Mouse (Mus musculus) Patski (cell line): ENCODE measurements at regions not wholly inside any gene's neighbourhood (a gene's known extent, or its start where the extent isn't known, plus 50 kb on each side); places are given as distances from the start of the nearest gene placed in this dataset.

Experiments used
- ATAC-seq: fragments of 100-300 bp; one replicate; pipeline ENCODE4 v1.8.0; 2021
- CTCF ChIA-PET: fragments of 350-600 bp; sonication (Branson Sonifier 250); formaldehyde crosslinking; loops from one replicate; lab custom pipeline; 2022; ENCODE audit warnings: inconsistent platforms; lab: Charles Lee
- POLR2A ChIA-PET: fragments of 350-600 bp; sonication (Branson Sonifier 250); formaldehyde crosslinking; loops from one replicate; lab custom pipeline; 2022; ENCODE audit warnings: antibody characterized with exemption, inconsistent platforms; lab: Charles Lee
- DNase-seq: peaks from one replicate; pipeline ENCODE4 v3.0.0-alpha.2; 2011; ENCODE audit warnings: low read depth, low spot score
- H3K27me3 ChIP-seq: fragments of 371-371 bp; one replicate; pipeline ENCODE4 v1.5.1; 2021
- CTCF ChIP-seq: fragments of 100-300 bp; IDR thresholded peaks from one replicate; pipeline ENCODE4 v1.5.1; 2021
- in situ Hi-C: fragments of 300-500 bp; cut with MboI; formaldehyde crosslinking; loops from 3 replicates; pipeline ENCODE4 v1.11.1; 2018; ENCODE audit warnings: low pct_unique_long_range_greater_than_20kb, mixed read lengths

GRCm38 (mm10) chr2:115511612-115512525, 69.6 kb upstream of the BC052040 start:
- DNase-seq (no peak), ATAC-seq (no peak)
- ChIA-PET POLR2A (no interaction called here), CTCF (interaction anchor here (0.9 to 1.5 kb wide), 2 partner anchors 8 to 12 kb away, joined by 3 to 5 read pairs; no protein-coding TSS in a partner anchor)
- no peaks in the 10 kb centered on the region for H3K27me3 ChIP-seq
- in situ Hi-C loops: loop anchor here (25.0 kb wide), 1 partner anchor 875 kb away; no protein-coding TSS in a partner anchor
- TF ChIP-seq CTCF: no peak

GRCm38 (mm10) chr2:115512891-115513290, 68.6 kb upstream of the BC052040 start:
- DNase-seq: no peak
- no peaks in the 10 kb centered on the region for H3K27me3 ChIP-seq
- in situ Hi-C loops: loop anchor here (25.0 kb wide), 1 partner anchor 876 kb away; no protein-coding TSS in a partner anchor
- POLR2A ChIA-PET: no interaction called here
- TF ChIP-seq CTCF: no peak
- ATAC-seq: no peak
- CTCF ChIA-PET: interaction anchor here (1.5 kb wide), 1 partner anchor 9 kb away, joined by 5 read pairs; no protein-coding TSS in a partner anchor

GRCm38 (mm10) chr2:115513774-115514231, 67.7 kb upstream of the BC052040 start:
- ChIA-PET CTCF (interaction anchor here (0.8 kb wide), 1 partner anchor 659 kb away, joined by 3 read pairs; no protein-coding TSS in a partner anchor), POLR2A (interaction anchor here (0.8 kb wide), 1 partner anchor 14 kb away, joined by 3 read pairs; no protein-coding TSS in a partner anchor)
- in situ Hi-C loops: loop anchor here (25.0 kb wide), 1 partner anchor 877 kb away; no protein-coding TSS in a partner anchor
- DNase-seq (no peak), ATAC-seq (no peak)
- no peaks in the 10 kb centered on the region for H3K27me3 ChIP-seq
- TF ChIP-seq CTCF: no peak

- H3K27me3 ChIP-seq: no peaks in the 10 kb centered on the region
- ATAC-seq: peak; percentile 39
- ChIA-PET CTCF (no interaction called here), POLR2A (no interaction called here)
- in situ Hi-C loops: loop anchor here (25.0 kb wide), 1 partner anchor 878 kb away; no protein-coding TSS in a partner anchor
- TF ChIP-seq CTCF: peak; percentile 85
- no peak for DNase-seq
Measured at GRCm38 (mm10) chr2:115514831-115515428, 66.6 kb upstream of the BC052040 start.

- CTCF ChIA-PET: no interaction called here
- no peak for TF ChIP-seq CTCF
- ATAC-seq: no peak
- no peak for DNase-seq
- no peaks in the 10 kb centered on the region for H3K27me3 ChIP-seq
- in situ Hi-C loops: loop anchor here (25.0 kb wide), 1 partner anchor 878 kb away; no protein-coding TSS in a partner anchor
- POLR2A ChIA-PET: no interaction called here
Measured at GRCm38 (mm10) chr2:115515470-115515869, 66.0 kb upstream of the BC052040 start.

- DNase-seq (no peak), ATAC-seq (no peak)
- no peaks in the 10 kb centered on the region for H3K27me3 ChIP-seq
- in situ Hi-C loops: loop anchor here (25.0 kb wide), 1 partner anchor 880 kb away; no protein-coding TSS in a partner anchor
- no peak for TF ChIP-seq CTCF
- CTCF ChIA-PET: no interaction called here
- POLR2A ChIA-PET: no interaction called here
Measured at GRCm38 (mm10) chr2:115516824-115517223, 64.7 kb upstream of the BC052040 start.

GRCm38 (mm10) chr2:115519974-115520373, 61.5 kb upstream of the BC052040 start:
- TF ChIP-seq CTCF: no peak

GRCm38 (mm10) chr2:115520413-115521139, 60.9 kb upstream of the BC052040 start:
- no peaks in the 10 kb centered on the region for H3K27me3 ChIP-seq
- no peak for TF ChIP-seq CTCF
- in situ Hi-C loops: loop anchor here (5.0 to 25.0 kb wide), 3 partner anchors 337 to 883 kb away; no protein-coding TSS in a partner anchor
- ATAC-seq (no peak), DNase-seq (no peak)
- ChIA-PET POLR2A (interaction anchor here (0.5 kb wide), 1 partner anchor 45 kb away, joined by 4 read pairs; no protein-coding TSS in a partner anchor), CTCF (no interaction called here)

More at GRCm38 (mm10) chr2:115519974-115520373, 61.5 kb upstream of the BC052040 start:
- CTCF ChIA-PET: no interaction called here
- no peaks in the 10 kb centered on the region for H3K27me3 ChIP-seq
- in situ Hi-C loops: loop anchor here (5.0 to 25.0 kb wide), 3 partner anchors 337 to 883 kb away; no protein-coding TSS in a partner anchor
- ATAC-seq (no peak), DNase-seq (no peak)
- POLR2A ChIA-PET: interaction anchor here (0.5 kb wide), 1 partner anchor 46 kb away, joined by 4 read pairs; no protein-coding TSS in a partner anchor

GRCm38 (mm10) chr2:115529878-115530277, 51.6 kb upstream of the BC052040 start:
- no peak for TF ChIP-seq CTCF
- ChIA-PET POLR2A (no interaction called here), CTCF (no interaction called here)
- ATAC-seq: peak; percentile 89
- DNase-seq: peak; percentile 75
- in situ Hi-C loops: loop anchor here (10.0 kb wide), 1 partner anchor 575 kb away; no protein-coding TSS in a partner anchor
- no peaks in the 10 kb centered on the region for H3K27me3 ChIP-seq
